Comparison of ENCODE assay signal across 23 mouse cellular contexts in genomic region chr9:54630905-54631304, GRCm38 (mm10). TPM values are rescaled to one million over a fixed set of nuclear protein-coding genes. Genes with fewer than 3 reads are reported as not detected.
A peak's percentile ranks its signal among the peaks of the same experiment; 100 is the strongest.
DNase-seq lines count a peak whose midpoint lies in the region; ATAC-seq and TF ChIP-seq lines count a peak whose summit lies in the region.
"Had no signal": no experiment of that assay in that cellular context is flagged by ENCODE, and none has a peak within 500 bp of the region (broad histone marks: within the 10 kb centered on the region; RNA-seq: fewer than 3 reads in every experiment).

No protein-coding gene starts in this region.

- TF ChIP-seq CTCF in intestine, postnatal 0 days (IDR thresholded peaks at IDR 0.05; ENCODE audit: low read depth): peak; percentile 53
- TF ChIP-seq CTCF in lung, embryonic 14.5 days (IDR thresholded peaks at IDR 0.05; ENCODE audit: low read depth): 0 out of 2 replicates have a peak, but pooled peaks have one; percentile 18

- H3K4me3 ChIP-seq in intestine, postnatal 0 days (ENCODE audit: low read depth, low read length): no peak overlapping the region
- H3K4me3 ChIP-seq in intestine, embryonic 15.5 days (replicated peaks): no peak overlapping the region
- no peak overlapping the region for H3K4me3 ChIP-seq in lung, embryonic 14.5 days (ENCODE audit: low read depth, low read length)
- H3K4me3 ChIP-seq: embryonic facial prominence, embryonic 10.5 days; forebrain, embryonic 10.5 days; heart, embryonic 10.5 days; hindbrain, embryonic 10.5 days; limb, embryonic 13.5 days; liver, embryonic 15.5 days; midbrain, embryonic 13.5 days had no signal

- no peak overlapping the region for H3K27ac ChIP-seq in intestine, postnatal 0 days (ENCODE audit: low read depth, low read length)
- no peak overlapping the region for H3K27ac ChIP-seq in intestine, embryonic 15.5 days
- H3K27ac ChIP-seq in lung, embryonic 14.5 days (ENCODE audit: low read depth): no peak overlapping the region
- H3K27ac ChIP-seq: embryonic facial prominence, embryonic 10.5 days; forebrain, embryonic 10.5 days; heart, embryonic 10.5 days; hindbrain, embryonic 10.5 days; limb, embryonic 13.5 days; liver, embryonic 15.5 days; midbrain, embryonic 13.5 days had no signal

- no peak overlapping the region for H3K9ac ChIP-seq in intestine, postnatal 0 days (ENCODE audit: low read depth, low read length)
- H3K9ac ChIP-seq in intestine, embryonic 15.5 days: no peak overlapping the region
- no peak overlapping the region for H3K9ac ChIP-seq in lung, embryonic 14.5 days
- H3K9ac ChIP-seq: limb, embryonic 13.5 days; liver, embryonic 15.5 days; midbrain, embryonic 13.5 days had no signal

- H3K4me1 ChIP-seq in intestine, postnatal 0 days (replicated peaks; ENCODE audit: control insufficient read depth, insufficient read depth, low read length): no peaks in the 10 kb centered on the region
- H3K4me1 ChIP-seq in intestine, embryonic 15.5 days (replicated peaks): no peaks in the 10 kb centered on the region
- H3K4me1 ChIP-seq in lung, embryonic 14.5 days (ENCODE audit: insufficient read depth): no peaks in the 10 kb centered on the region
- H3K4me1 ChIP-seq: embryonic facial prominence, embryonic 10.5 days; forebrain, embryonic 10.5 days; hindbrain, embryonic 10.5 days; limb, embryonic 13.5 days; midbrain, embryonic 13.5 days had no signal

- peak; percentile 24 for DNase-seq in CD4-positive, CD25-positive, alpha-beta regulatory T cell, adult 2 months (ENCODE audit: low read depth, low spot score)
- no peak for DNase-seq in lung, embryonic 14.5 days
- no peak for DNase-seq in lung, postnatal 36 days
- peak; percentile 35 for DNase-seq in induced T-regulatory cell, adult 2 months (ENCODE audit: low read depth)
- no peak for DNase-seq in adrenal gland, postnatal 14 days
- DNase-seq: adrenal gland, postnatal 36 days; cerebellum, adult 9-10 months; kidney, adult 2 months; kidney, postnatal 14 days; layer of hippocampus, postnatal 36 days; lung, postnatal 14 days; right cerebral cortex, postnatal 14 days; thymus, postnatal 14 days had no signal

- no peaks in the 10 kb centered on the region for H3K27me3 ChIP-seq in intestine, postnatal 0 days (replicated peaks; ENCODE audit: control insufficient read depth, insufficient read depth, low read length)
- H3K27me3 ChIP-seq in intestine, embryonic 15.5 days (replicated peaks): no peaks in the 10 kb centered on the region
- no peaks in the 10 kb centered on the region for H3K27me3 ChIP-seq in lung, embryonic 14.5 days (ENCODE audit: insufficient read depth, low read length)
- H3K27me3 ChIP-seq: limb, embryonic 13.5 days; liver, embryonic 15.5 days; midbrain, embryonic 13.5 days had no signal

- no peak for ATAC-seq in CD4-positive, CD25-positive, alpha-beta regulatory T cell, adult 4 months
- ATAC-seq in intestine, postnatal 0 days: no peak
- no peak for ATAC-seq in intestine, embryonic 15.5 days
- ATAC-seq in lung, embryonic 14.5 days (ENCODE audit: insufficient read depth): no peak
- ATAC-seq: midbrain, embryonic 13.5 days had no signal

- H3K4me2 ChIP-seq in intestine, postnatal 0 days (replicated peaks; ENCODE audit: low read depth): no peak overlapping the region
- H3K4me2 ChIP-seq in intestine, embryonic 15.5 days (replicated peaks): no peak overlapping the region
- no peak overlapping the region for H3K4me2 ChIP-seq in lung, embryonic 14.5 days
- H3K4me2 ChIP-seq: limb, embryonic 13.5 days; liver, embryonic 15.5 days; midbrain, embryonic 13.5 days had no signal

- no peaks in the 10 kb centered on the region for H3K9me3 ChIP-seq in intestine, postnatal 0 days (ENCODE audit: control insufficient read depth)
- no peaks in the 10 kb centered on the region for H3K9me3 ChIP-seq in intestine, embryonic 15.5 days
- H3K9me3 ChIP-seq in lung, embryonic 14.5 days (ENCODE audit: low read depth, low read length): no peaks in the 10 kb centered on the region
- H3K9me3 ChIP-seq: embryonic facial prominence, embryonic 10.5 days; forebrain, embryonic 10.5 days; heart, embryonic 10.5 days; hindbrain, embryonic 10.5 days; limb, embryonic 13.5 days; liver, embryonic 15.5 days; midbrain, embryonic 13.5 days had no signal

- no peaks in the 10 kb centered on the region for H3K36me3 ChIP-seq in intestine, postnatal 0 days (ENCODE audit: control insufficient read depth, insufficient read depth)
- H3K36me3 ChIP-seq in intestine, embryonic 15.5 days: no peaks in the 10 kb centered on the region
- no peaks in the 10 kb centered on the region for H3K36me3 ChIP-seq in lung, embryonic 14.5 days (ENCODE audit: insufficient read depth)
- H3K36me3 ChIP-seq: embryonic facial prominence, embryonic 10.5 days; forebrain, embryonic 10.5 days; heart, embryonic 10.5 days; hindbrain, embryonic 10.5 days; limb, embryonic 13.5 days; liver, embryonic 15.5 days; midbrain, embryonic 13.5 days had no signal

RNA-seq across cellular contexts. Expression of gene Acsbg1, which starts 30.8 kb away (rescaled TPM):
- 10 to 100 TPM; 41.1 to 75.2 TPM for polyA plus RNA-seq in CD4-positive, CD25-positive, alpha-beta regulatory T cell, adult 4 months (2017; shearing (Covaris generic))
- 0.16 and 0.27 TPM in 2 replicates for polyA plus RNA-seq in intestine, postnatal 0 days (2015; fragmentation: Nextera tagmentation; extraction: Ambion mirVana)
- polyA plus RNA-seq in intestine, embryonic 15.5 days (2015; fragmentation: Nextera tagmentation; extraction: Ambion mirVana): 0.16 and 0.52 TPM in 2 replicates
- 0.31 and 0.32 TPM in 2 replicates for polyA plus RNA-seq in lung, embryonic 14.5 days (2014; fragmentation: Nextera tagmentation; extraction: Ambion mirVana)
- 68.3 and 86.2 TPM in 2 replicates for total RNA-seq in adrenal gland, postnatal 14 days (2021)

RNA-seq across cellular contexts. Expression of gene Idh3a, which starts 44.8 kb away (rescaled TPM):
- 100 to 1,000 TPM; 118 TPM for polyA plus RNA-seq in CD4-positive, CD25-positive, alpha-beta regulatory T cell, adult 4 months (2017; shearing (Covaris generic))
- 131 and 137 TPM in 2 replicates for polyA plus RNA-seq in intestine, postnatal 0 days (2015; fragmentation: Nextera tagmentation; extraction: Ambion mirVana)
- polyA plus RNA-seq in intestine, embryonic 15.5 days (2015; fragmentation: Nextera tagmentation; extraction: Ambion mirVana): 194 and 206 TPM in 2 replicates
- polyA plus RNA-seq in lung, embryonic 14.5 days (2014; fragmentation: Nextera tagmentation; extraction: Ambion mirVana): 106 and 112 TPM in 2 replicates
- total RNA-seq in adrenal gland, postnatal 14 days (2021): 704 and 811 TPM in 2 replicates

Comparison
In these comparisons a context has a peak if more than half of its experiments do, and no peak if none do; other contexts are left out.
1. DNase-seq: peak in CD4-positive, CD25-positive, alpha-beta regulatory T cell, adult 2 months (single experiment) and induced T-regulatory cell, adult 2 months (single experiment); none in lung, embryonic 14.5 days (single experiment), lung, postnatal 36 days (single experiment) and adrenal gland, postnatal 14 days (single experiment).
2. RNA of gene Acsbg1, which starts 30.8 kb away (polyA plus RNA-seq): 41.1 to 75.2 TPM in CD4-positive, CD25-positive, alpha-beta regulatory T cell, adult 4 months; 0.31 to 0.32 TPM in lung, embryonic 14.5 days, 0.16 to 0.52 TPM in intestine, embryonic 15.5 days and 0.16 to 0.27 TPM in intestine, postnatal 0 days; every median in the first group is over 10 times any median in the second.